Mouse (Mus musculus) stomach, embryonic 16.5 days (tissue): ENCODE measurements at regions not wholly inside any gene's neighbourhood (a gene's known extent, or its start where the extent isn't known, plus 50 kb on each side); places are given as distances from the start of the nearest gene placed in this dataset.

ENCODE experiments used
- ATAC-seq: fragments of 200-750 bp; cut with Nextera tagmentation; 2 replicates; pipeline ENCODE4 v1.8.0; 2017; ENCODE audit warnings: moderate number of reproducible peaks, moderate TSS enrichment; ENCODE audit not compliant: insufficient read depth, low FRiP score
- H3K27ac ChIP-seq: fragments of 300-500 bp; sonication (generic); 2 replicates; pipeline ENCODE4 v1.5.1; 2014; ENCODE audit warnings: low read length
- H3K27me3 ChIP-seq: fragments of 300-500 bp; sonication (generic); 2 replicates; pipeline ENCODE4 v1.6.1; 2014; ENCODE audit warnings: low read length, control low read depth, mixed read lengths; ENCODE audit not compliant: control insufficient read depth, insufficient read depth
- H3K36me3 ChIP-seq: fragments of 300-500 bp; sonication (generic); 2 replicates; pipeline ENCODE4 v1.6.1; 2014; ENCODE audit warnings: low read length; ENCODE audit not compliant: control insufficient read depth, insufficient read depth
- H3K4me1 ChIP-seq: fragments of 300-500 bp; sonication (generic); 2 replicates; pipeline ENCODE4 v1.6.1; 2014; ENCODE audit warnings: low read length, control low read depth, mixed read lengths; ENCODE audit not compliant: control insufficient read depth, insufficient read depth
- H3K4me2 ChIP-seq: fragments of 300-500 bp; sonication (generic); 2 replicates; pipeline ENCODE4 v1.6.1; 2014; ENCODE audit warnings: low read depth, low read length, mixed read lengths
- H3K4me3 ChIP-seq: fragments of 300-500 bp; sonication (generic); replicated peaks from 2 replicates; pipeline ENCODE4 v1.5.1; 2014; ENCODE audit warnings: mild to moderate bottlenecking, low read length
- H3K9ac ChIP-seq: fragments of 300-500 bp; sonication (generic); 2 replicates; pipeline ENCODE4 v1.6.1; 2014; ENCODE audit warnings: low read length
- H3K9me3 ChIP-seq: fragments of 300-500 bp; sonication (generic); replicated peaks from 2 replicates; pipeline ENCODE4 v1.6.1; 2016; ENCODE audit warnings: low read length, control low read depth; ENCODE audit not compliant: control insufficient read depth
- WGBS: fragments of 180-500 bp; shearing (Covaris S2); extraction: QIAGEN DNeasy Blood & Tissue Kit; methylation state at CpG from one replicate; pipeline ENCODE4 v1.1.7; 2014; 5-methylcytosine and 5-hydroxymethylcytosine counted together

- no peak overlapping the region for H3K27ac ChIP-seq
- H3K4me3 ChIP-seq = no peak overlapping the region
- no peaks in the 10 kb centered on the region for H3K9me3 ChIP-seq
- H3K27me3 ChIP-seq = no peaks in the 10 kb centered on the region
- 48% methylated on average over 2 of the region's 2 CpGs for WGBS
- H3K4me1 ChIP-seq = peaks cover 2% of the 10 kb centered on the region; the same call in 1 of the 2 replicates
- ATAC-seq = no peak
- no peak overlapping the region for H3K9ac ChIP-seq
- no peak overlapping the region for H3K4me2 ChIP-seq
- H3K36me3 ChIP-seq = no peaks in the 10 kb centered on the region
Observed at GRCm38 (mm10) chr15:97462587-97462986, 215.5 kb upstream of the Amigo2 start.

GRCm38 (mm10) chr15:97462006-97462405 is 214.9 kb upstream of the Amigo2 start:
- no peak overlapping the region for H3K27ac ChIP-seq

GRCm38 (mm10) chr15:97461060-97461459 is 214.0 kb upstream of the Amigo2 start:
- Histone ChIP-seq H3K4me2 (no peak overlapping the region), H3K4me1 (no peaks in the 10 kb centered on the region), H3K9me3 (no peaks in the 10 kb centered on the region), H3K9ac (no peak overlapping the region), H3K4me3 (no peak overlapping the region), H3K27me3 (no peaks in the 10 kb centered on the region), H3K27ac (no peak overlapping the region), H3K36me3 (no peaks in the 10 kb centered on the region)
- no peak for ATAC-seq
- 80% methylated on average over 7 of the region's 7 CpGs for WGBS

More at GRCm38 (mm10) chr15:97462006-97462405, 214.9 kb upstream of the Amigo2 start:
- WGBS = 80% methylated on average over 7 of the region's 7 CpGs
- Histone ChIP-seq H3K9me3 (no peaks in the 10 kb centered on the region), H3K4me2 (no peak overlapping the region), H3K4me3 (no peak overlapping the region), H3K4me1 (no peaks in the 10 kb centered on the region), H3K27me3 (no peaks in the 10 kb centered on the region), H3K9ac (no peak overlapping the region), H3K36me3 (no peaks in the 10 kb centered on the region)
- ATAC-seq = no peak

GRCm38 (mm10) chr15:97460360-97460719 is 213.3 kb upstream of the Amigo2 start:
- no peak overlapping the region for H3K9ac ChIP-seq
- 85% methylated on average over 7 of the region's 7 CpGs for WGBS
- no peaks in the 10 kb centered on the region for H3K4me1 ChIP-seq
- H3K4me3 ChIP-seq = no peak overlapping the region
- no peak overlapping the region for H3K27ac ChIP-seq
- no peaks in the 10 kb centered on the region for H3K9me3 ChIP-seq
- ATAC-seq = no peak
- H3K4me2 ChIP-seq = no peak overlapping the region
- no peaks in the 10 kb centered on the region for H3K27me3 ChIP-seq
- no peaks in the 10 kb centered on the region for H3K36me3 ChIP-seq

- no peak for ATAC-seq
- Histone ChIP-seq H3K9me3 (no peaks in the 10 kb centered on the region), H3K4me2 (no peak overlapping the region), H3K4me3 (no peak overlapping the region), H3K36me3 (no peaks in the 10 kb centered on the region), H3K4me1 (no peaks in the 10 kb centered on the region), H3K27ac (no peak overlapping the region), H3K27me3 (no peaks in the 10 kb centered on the region), H3K9ac (no peak overlapping the region)
- WGBS = 80% methylated on average over 19 of the region's 19 CpGs
Observed at GRCm38 (mm10) chr15:97459606-97460359, 212.7 kb upstream of the Amigo2 start.

- Histone ChIP-seq H3K4me2 (no peak overlapping the region), H3K9me3 (no peaks in the 10 kb centered on the region), H3K27me3 (no peaks in the 10 kb centered on the region), H3K9ac (no peak overlapping the region), H3K4me1 (no peaks in the 10 kb centered on the region), H3K36me3 (no peaks in the 10 kb centered on the region), H3K4me3 (no peak overlapping the region), H3K27ac (no peak overlapping the region)
- WGBS = 64% methylated on average over 11 of the region's 11 CpGs
- ATAC-seq = no peak
Observed at GRCm38 (mm10) chr15:97458748-97459221, 211.7 kb upstream of the Amigo2 start.

- H3K36me3 ChIP-seq = no peaks in the 10 kb centered on the region
- WGBS = 37% methylated on average over 17 of the region's 17 CpGs
Observed at GRCm38 (mm10) chr15:97458139-97458747, 211.2 kb upstream of the Amigo2 start.

GRCm38 (mm10) chr15:97457468-97457867 is 210.4 kb upstream of the Amigo2 start:
- no peaks in the 10 kb centered on the region for H3K4me1 ChIP-seq

More at GRCm38 (mm10) chr15:97458139-97458747, 211.2 kb upstream of the Amigo2 start:
- no peak for ATAC-seq
- Histone ChIP-seq H3K4me3 (no peak overlapping the region), H3K4me1 (no peaks in the 10 kb centered on the region), H3K27ac (no peak overlapping the region), H3K9ac (no peak overlapping the region), H3K27me3 (no peaks in the 10 kb centered on the region), H3K9me3 (no peaks in the 10 kb centered on the region), H3K4me2 (no peak overlapping the region)

GRCm38 (mm10) chr15:97456991-97457390 is 209.9 kb upstream of the Amigo2 start:
- 90% methylated on average over 16 of the region's 16 CpGs for WGBS
- no peak overlapping the region for H3K27ac ChIP-seq
- no peaks in the 10 kb centered on the region for H3K9me3 ChIP-seq
- no peaks in the 10 kb centered on the region for H3K27me3 ChIP-seq
- H3K4me2 ChIP-seq = no peak overlapping the region
- no peak overlapping the region for H3K9ac ChIP-seq
- no peak overlapping the region for H3K4me3 ChIP-seq
- ATAC-seq = no peak
- no peaks in the 10 kb centered on the region for H3K4me1 ChIP-seq
- no peaks in the 10 kb centered on the region for H3K36me3 ChIP-seq

More at GRCm38 (mm10) chr15:97457468-97457867, 210.4 kb upstream of the Amigo2 start:
- Histone ChIP-seq H3K9ac (no peak overlapping the region), H3K27ac (no peak overlapping the region), H3K4me2 (no peak overlapping the region), H3K36me3 (no peaks in the 10 kb centered on the region), H3K9me3 (no peaks in the 10 kb centered on the region), H3K27me3 (no peaks in the 10 kb centered on the region), H3K4me3 (no peak overlapping the region)
- no peak for ATAC-seq
- WGBS = 85% methylated on average over 8 of the region's 8 CpGs
